Comparison of ENCODE assay signal across 10 mouse cellular contexts in genomic region chr2:21010806-21011397, GRCm38 (mm10). TPM values are rescaled to one million over a fixed set of nuclear protein-coding genes. Genes with fewer than 3 reads are reported as not detected.
DNase-seq lines count a peak whose midpoint lies in the region; ATAC-seq lines count a peak whose summit lies in the region.
"Had no signal": no experiment of that assay in that cellular context is flagged by ENCODE, and none has a peak within 500 bp of the region (broad histone marks: within the 10 kb centered on the region; RNA-seq: fewer than 3 reads in every experiment).

No protein-coding gene starts in this region.

- ATAC-seq in limb, embryonic 11.5 days (ENCODE audit: insufficient number of reproducible peaks, low FRiP score, low TSS enrichment, low read depth) = 0 out of 2 replicates have a peak, but pooled peaks have one; percentile 9
- ATAC-seq in intestine, embryonic 15.5 days = peak; percentile 86
- ATAC-seq in neural tube, embryonic 15.5 days (ENCODE audit: low FRiP score) = peak; percentile 85
- no peak for ATAC-seq in frontal cortex, adult (ENCODE audit: low TSS enrichment)

- no peaks in the 10 kb centered on the region for H3K36me3 ChIP-seq in limb, embryonic 11.5 days (ENCODE audit: control insufficient read depth, insufficient read depth, low read length)
- H3K36me3 ChIP-seq in limb, embryonic 10.5 days = no peaks in the 10 kb centered on the region
- no peaks in the 10 kb centered on the region for H3K36me3 ChIP-seq in forebrain, embryonic 10.5 days (replicated peaks)
- no peaks in the 10 kb centered on the region for H3K36me3 ChIP-seq in intestine, embryonic 15.5 days
- H3K36me3 ChIP-seq in neural tube, embryonic 15.5 days = no peaks in the 10 kb centered on the region
- H3K36me3 ChIP-seq: liver, embryonic 15.5 days had no signal

- no peak overlapping the region for H3K27ac ChIP-seq in limb, embryonic 11.5 days (replicated peaks; ENCODE audit: low read depth, low read length)
- no peak overlapping the region for H3K27ac ChIP-seq in limb, embryonic 10.5 days
- H3K27ac ChIP-seq in forebrain, embryonic 10.5 days = peak overlapping the region; percentile 92
- H3K27ac ChIP-seq in intestine, embryonic 15.5 days = no peak overlapping the region; the same call in 1 of the 2 replicates
- H3K27ac ChIP-seq in neural tube, embryonic 15.5 days (replicated peaks) = peak overlapping the region; percentile 62
- H3K27ac ChIP-seq: liver, embryonic 15.5 days had no signal

- no peaks in the 10 kb centered on the region for H3K27me3 ChIP-seq in limb, embryonic 11.5 days (ENCODE audit: control insufficient read depth, insufficient read depth, low read length)
- H3K27me3 ChIP-seq in limb, embryonic 10.5 days (ENCODE audit: low read depth, poor library complexity, severe bottlenecking) = no peaks in the 10 kb centered on the region
- no peaks in the 10 kb centered on the region for H3K27me3 ChIP-seq in forebrain, embryonic 10.5 days (ENCODE audit: poor library complexity, severe bottlenecking)
- H3K27me3 ChIP-seq in intestine, embryonic 15.5 days (replicated peaks) = no peaks in the 10 kb centered on the region
- no peaks in the 10 kb centered on the region for H3K27me3 ChIP-seq in neural tube, embryonic 15.5 days (replicated peaks)
- H3K27me3 ChIP-seq: liver, embryonic 15.5 days had no signal

- H3K9ac ChIP-seq in limb, embryonic 11.5 days (ENCODE audit: low read length) = no peak overlapping the region
- no peak overlapping the region for H3K9ac ChIP-seq in intestine, embryonic 15.5 days
- 0 out of 2 replicates have a peak overlapping the region, but pooled peaks have one; percentile 17 for H3K9ac ChIP-seq in neural tube, embryonic 15.5 days (replicated peaks)
- H3K9ac ChIP-seq: liver, embryonic 15.5 days had no signal

- 77% methylated on average over 11 of the region's 11 CpGs for WGBS in limb, embryonic 11.5 days
- WGBS in limb, embryonic 10.5 days = 81% methylated on average over 11 of the region's 11 CpGs
- 37% methylated on average over 11 of the region's 11 CpGs for WGBS in forebrain, embryonic 10.5 days
- 52% methylated on average over 11 of the region's 11 CpGs for WGBS in intestine, embryonic 15.5 days
- 14% methylated on average over 11 of the region's 11 CpGs for WGBS in neural tube, embryonic 15.5 days

- H3K4me2 ChIP-seq in limb, embryonic 11.5 days (ENCODE audit: low read depth, severe bottlenecking) = no peak overlapping the region
- H3K4me2 ChIP-seq in intestine, embryonic 15.5 days (replicated peaks) = no peak overlapping the region; the same call in 1 of the 2 replicates
- peak overlapping the region; percentile 20; the same call in 1 of the 2 replicates for H3K4me2 ChIP-seq in neural tube, embryonic 15.5 days
- H3K4me2 ChIP-seq: liver, embryonic 15.5 days had no signal

- no peak for DNase-seq in limb, embryonic 11.5 days (ENCODE audit: low spot score)
- DNase-seq in limb, embryonic 10.5 days (ENCODE audit: low spot score) = no peak
- peak; percentile 72 for DNase-seq in forebrain, embryonic 10.5 days (ENCODE audit: extremely low spot score, low spot score)
- DNase-seq in thymus, postnatal 36 days = no peak
- no peak for DNase-seq in cerebellum, adult 18-20 months
- DNase-seq: heart, postnatal 14 days had no signal

- no peak overlapping the region for H3K4me3 ChIP-seq in limb, embryonic 11.5 days (ENCODE audit: low read depth, low read length)
- no peak overlapping the region for H3K4me3 ChIP-seq in limb, embryonic 10.5 days
- H3K4me3 ChIP-seq in forebrain, embryonic 10.5 days = peak overlapping the region; percentile 25
- no peak overlapping the region for H3K4me3 ChIP-seq in intestine, embryonic 15.5 days (replicated peaks)
- H3K4me3 ChIP-seq in neural tube, embryonic 15.5 days (replicated peaks) = no peak overlapping the region
- H3K4me3 ChIP-seq: liver, embryonic 15.5 days had no signal

- H3K4me1 ChIP-seq in limb, embryonic 11.5 days (ENCODE audit: control insufficient read depth, insufficient read depth, low read length) = no peaks in the 10 kb centered on the region
- no peaks in the 10 kb centered on the region for H3K4me1 ChIP-seq in limb, embryonic 10.5 days
- H3K4me1 ChIP-seq in forebrain, embryonic 10.5 days = peaks cover 47% of the 10 kb centered on the region
- no peaks in the 10 kb centered on the region for H3K4me1 ChIP-seq in intestine, embryonic 15.5 days (replicated peaks)
- peaks cover 16% of the 10 kb centered on the region for H3K4me1 ChIP-seq in neural tube, embryonic 15.5 days
- H3K4me1 ChIP-seq: liver, embryonic 15.5 days had no signal

- H3K9me3 ChIP-seq in limb, embryonic 11.5 days (ENCODE audit: control insufficient read depth, low read length) = no peaks in the 10 kb centered on the region
- no peaks in the 10 kb centered on the region for H3K9me3 ChIP-seq in limb, embryonic 10.5 days (replicated peaks)
- no peaks in the 10 kb centered on the region for H3K9me3 ChIP-seq in forebrain, embryonic 10.5 days
- no peaks in the 10 kb centered on the region for H3K9me3 ChIP-seq in intestine, embryonic 15.5 days
- H3K9me3 ChIP-seq in neural tube, embryonic 15.5 days (replicated peaks) = no peaks in the 10 kb centered on the region
- H3K9me3 ChIP-seq: liver, embryonic 15.5 days had no signal

RNA-seq across cellular contexts. Expression of gene Arhgap21, which starts 42.2 kb away (rescaled TPM):
- 16.3 and 16.9 TPM in 2 replicates for polyA plus RNA-seq in limb, embryonic 11.5 days (2014; fragmentation: Nextera tagmentation; extraction: Ambion mirVana)
- polyA plus RNA-seq in limb, embryonic 10.5 days (2016; fragmentation: Nextera tagmentation; extraction: Ambion mirVana) = 12.9 and 13.6 TPM in 2 replicates
- 24.3 and 27.9 TPM in 2 replicates for polyA plus RNA-seq in forebrain, embryonic 10.5 days (2016; fragmentation: Nextera tagmentation; extraction: Ambion mirVana)
- polyA plus RNA-seq in intestine, embryonic 15.5 days (2015; fragmentation: Nextera tagmentation; extraction: Ambion mirVana) = 10.2 and 13.6 TPM in 2 replicates
- polyA plus RNA-seq in neural tube, embryonic 15.5 days (2015; fragmentation: Nextera tagmentation; extraction: Ambion mirVana) = 25.7 and 27.6 TPM in 2 replicates

Comparison
In these comparisons a context has a peak if more than half of its experiments do, and no peak if none do; other contexts are left out.
1. H3K27ac ChIP-seq: peak in forebrain, embryonic 10.5 days (single experiment) and neural tube, embryonic 15.5 days (single experiment); none in limb, embryonic 11.5 days (single experiment), limb, embryonic 10.5 days (single experiment) and intestine, embryonic 15.5 days (single experiment).